In the genomic region with DNA sequence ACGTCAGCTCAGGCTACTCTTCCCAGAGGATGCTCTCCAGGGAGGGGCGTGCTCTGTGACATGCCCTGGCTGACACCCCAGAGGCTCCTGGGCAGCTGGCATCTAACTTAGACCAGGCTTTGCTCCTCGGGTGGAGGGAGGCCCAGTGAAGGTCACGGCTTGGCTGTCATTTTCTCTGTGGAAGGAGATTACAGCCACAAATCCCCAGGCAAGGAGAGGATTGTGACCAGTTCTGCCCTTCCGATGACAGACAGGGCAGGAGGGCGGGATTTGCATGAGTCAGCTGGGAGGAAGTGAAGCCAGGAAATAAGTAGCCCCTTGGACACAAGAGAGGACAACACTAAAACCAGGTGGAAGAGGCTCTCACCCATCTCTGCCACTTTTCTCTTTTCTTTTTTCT, we compare ENCODE assay signal across 21 mouse cellular contexts. TPM values are rescaled to one million over a fixed set of nuclear protein-coding genes. Genes with fewer than 3 reads are reported as not detected.
DNase-seq lines count a peak whose midpoint lies in the region; ATAC-seq lines count a peak whose summit lies in the region.
"Had no signal": no experiment of that assay in that cellular context is flagged by ENCODE, and none has a peak within 500 bp of the region (broad histone marks: within the 10 kb centered on the region; RNA-seq: fewer than 3 reads in every experiment).

No protein-coding gene starts in this region.

- H3K9me3 ChIP-seq in hindbrain, embryonic 13.5 days: no peaks in the 10 kb centered on the region
- no peaks in the 10 kb centered on the region for H3K9me3 ChIP-seq in hindbrain, embryonic 16.5 days (ENCODE audit: control insufficient read depth, low read length)
- H3K9me3 ChIP-seq in embryonic facial prominence, embryonic 15.5 days (replicated peaks): no peaks in the 10 kb centered on the region
- H3K9me3 ChIP-seq: liver, embryonic 13.5 days; neural tube, embryonic 13.5 days had no signal

- H3K27me3 ChIP-seq in hindbrain, embryonic 13.5 days: no peaks in the 10 kb centered on the region
- H3K27me3 ChIP-seq in hindbrain, embryonic 16.5 days (replicated peaks; ENCODE audit: control insufficient read depth, insufficient read depth, low read length): no peaks in the 10 kb centered on the region
- no peaks in the 10 kb centered on the region for H3K27me3 ChIP-seq in embryonic facial prominence, embryonic 15.5 days
- H3K27me3 ChIP-seq: midbrain, embryonic 12.5 days; neural tube, embryonic 13.5 days had no signal

- H3K27ac ChIP-seq in hindbrain, embryonic 13.5 days: no peak overlapping the region
- H3K27ac ChIP-seq in hindbrain, embryonic 16.5 days (ENCODE audit: low read depth, low read length): no peak overlapping the region
- no peak overlapping the region for H3K27ac ChIP-seq in embryonic facial prominence, embryonic 15.5 days (replicated peaks)
- H3K27ac ChIP-seq: limb, embryonic 10.5 days; liver, embryonic 13.5 days; midbrain, embryonic 12.5 days; neural tube, embryonic 13.5 days had no signal

- peak overlapping the region; percentile 43; the same call in 1 of the 2 replicates for H3K9ac ChIP-seq in hindbrain, embryonic 13.5 days
- H3K9ac ChIP-seq in hindbrain, embryonic 16.5 days (ENCODE audit: low read depth, low read length): no peak overlapping the region
- H3K9ac ChIP-seq in embryonic facial prominence, embryonic 15.5 days: no peak overlapping the region
- H3K9ac ChIP-seq: liver, embryonic 13.5 days; midbrain, embryonic 12.5 days; neural tube, embryonic 13.5 days had no signal

- ATAC-seq in hindbrain, embryonic 13.5 days (ENCODE audit: low FRiP score): no peak
- no peak for ATAC-seq in hindbrain, embryonic 16.5 days
- ATAC-seq in embryonic facial prominence, embryonic 15.5 days (ENCODE audit: insufficient number of reproducible peaks, low FRiP score, low TSS enrichment, low read depth): 0 out of 2 replicates have a peak, but pooled peaks have one; percentile 12
- no peak for ATAC-seq in megakaryocyte progenitor cell, adult 5-6 weeks (replicated peaks; ENCODE audit: poor library complexity)
- ATAC-seq: intestine, embryonic 16.5 days; lung, postnatal 0 days had no signal

- H3K4me2 ChIP-seq in hindbrain, embryonic 13.5 days: no peak overlapping the region
- no peak overlapping the region for H3K4me2 ChIP-seq in hindbrain, embryonic 16.5 days (ENCODE audit: low read length)
- no peak overlapping the region for H3K4me2 ChIP-seq in embryonic facial prominence, embryonic 15.5 days (replicated peaks)
- H3K4me2 ChIP-seq: liver, embryonic 13.5 days; midbrain, embryonic 12.5 days; neural tube, embryonic 13.5 days had no signal

- 0 out of 2 replicates have a peak, but pooled peaks cover 6% of the 10 kb centered on the region for H3K4me1 ChIP-seq in hindbrain, embryonic 13.5 days (replicated peaks)
- H3K4me1 ChIP-seq in hindbrain, embryonic 16.5 days (ENCODE audit: control insufficient read depth, insufficient read depth, low read depth, low read length): no peaks in the 10 kb centered on the region
- H3K4me1 ChIP-seq in embryonic facial prominence, embryonic 15.5 days: no peaks in the 10 kb centered on the region
- H3K4me1 ChIP-seq: liver, embryonic 13.5 days; neural tube, embryonic 13.5 days had no signal

- WGBS in hindbrain, embryonic 13.5 days: 59% methylated on average over 6 of the region's 6 CpGs
- WGBS in hindbrain, embryonic 16.5 days: 50% methylated on average over 6 of the region's 6 CpGs
- WGBS in embryonic facial prominence, embryonic 15.5 days: 31% methylated on average over 6 of the region's 6 CpGs

- intact Hi-C loops in left cerebral cortex, postnatal 25 days (cut with DNase I): no loop called here

- no peaks in the 10 kb centered on the region for H3K36me3 ChIP-seq in hindbrain, embryonic 13.5 days
- H3K36me3 ChIP-seq in hindbrain, embryonic 16.5 days (ENCODE audit: control insufficient read depth, insufficient read depth, low read length): no peaks in the 10 kb centered on the region
- H3K36me3 ChIP-seq in embryonic facial prominence, embryonic 15.5 days: no peaks in the 10 kb centered on the region
- H3K36me3 ChIP-seq: limb, embryonic 10.5 days; liver, embryonic 13.5 days; midbrain, embryonic 12.5 days; neural tube, embryonic 13.5 days had no signal

- peak; percentile 21 to 35 for DNase-seq in cerebellum, postnatal 10 days
- no peak for DNase-seq in cerebellum, adult 8-10 months
- peak; percentile 30 for DNase-seq in retina, embryonic 14.5 days (ENCODE audit: low spot score)
- no peak for DNase-seq in left cerebral cortex, postnatal 25 days (ENCODE audit: low spot score in 2 of 2)
- DNase-seq: B cell, adult 2 months; cerebellum, adult 9-10 months; kidney, postnatal 14 days; layer of hippocampus, postnatal 36 days; liver, embryonic 13.5 days; right cerebral cortex, postnatal 14 days had no signal

- no peak overlapping the region for H3K4me3 ChIP-seq in hindbrain, embryonic 13.5 days
- H3K4me3 ChIP-seq in hindbrain, embryonic 16.5 days (ENCODE audit: low read length): no peak overlapping the region
- no peak overlapping the region for H3K4me3 ChIP-seq in embryonic facial prominence, embryonic 15.5 days (replicated peaks)
- H3K4me3 ChIP-seq: limb, embryonic 10.5 days; liver, embryonic 13.5 days; midbrain, embryonic 12.5 days; neural tube, embryonic 13.5 days had no signal

RNA-seq across cellular contexts. Expression of a gene that starts 2.1 kb away (rescaled TPM):
- polyA plus RNA-seq in hindbrain, embryonic 13.5 days (2015; fragmentation: Nextera tagmentation; extraction: Ambion mirVana): not detected in 2 replicates
- polyA plus RNA-seq in hindbrain, embryonic 16.5 days (2015; fragmentation: Nextera tagmentation; extraction: Ambion mirVana): not detected in 2 replicates
- polyA plus RNA-seq in embryonic facial prominence, embryonic 15.5 days (2015; fragmentation: Nextera tagmentation; extraction: Ambion mirVana): not detected in 2 replicates
- total RNA-seq in left cerebral cortex, postnatal 25 days (2021): not detected
- total RNA-seq in megakaryocyte progenitor cell, adult 5-6 weeks (2015): not detected in 2 replicates
- total RNA-seq in megakaryocyte progenitor cell, adult 5-6 weeks (2017): not detected in 2 replicates
- total RNA-seq: hematopoietic stem cell, adult 5-6 weeks; layer of hippocampus, postnatal 36 days; MEL had no signal
- polyA plus RNA-seq: intestine, embryonic 16.5 days; limb, embryonic 10.5 days; liver, embryonic 13.5 days; lung, postnatal 0 days; midbrain, embryonic 12.5 days; neural tube, embryonic 13.5 days had no signal

RNA-seq across cellular contexts. Expression of a gene that starts 21.8 kb away (rescaled TPM):
- 58.7 and 63.7 TPM in 2 replicates for polyA plus RNA-seq in hindbrain, embryonic 13.5 days (2015; fragmentation: Nextera tagmentation; extraction: Ambion mirVana)
- polyA plus RNA-seq in hindbrain, embryonic 16.5 days (2015; fragmentation: Nextera tagmentation; extraction: Ambion mirVana): 52.6 and 53.6 TPM in 2 replicates
- polyA plus RNA-seq in embryonic facial prominence, embryonic 15.5 days (2015; fragmentation: Nextera tagmentation; extraction: Ambion mirVana): 59.7 and 62.7 TPM in 2 replicates
- 10 to 100 TPM; 32.4 to 36.7 TPM for total RNA-seq in left cerebral cortex, postnatal 25 days (2021)
- 11.3 and 12.5 TPM in 2 replicates for total RNA-seq in megakaryocyte progenitor cell, adult 5-6 weeks (2015)
- total RNA-seq in megakaryocyte progenitor cell, adult 5-6 weeks (2017): 12.5 and 12.8 TPM in 2 replicates

RNA-seq across cellular contexts. Expression of a gene that starts 54.0 kb away (rescaled TPM):
- 5.9 and 7.8 TPM in 2 replicates for polyA plus RNA-seq in hindbrain, embryonic 13.5 days (2015; fragmentation: Nextera tagmentation; extraction: Ambion mirVana)
- 6.0 and 6.2 TPM in 2 replicates for polyA plus RNA-seq in hindbrain, embryonic 16.5 days (2015; fragmentation: Nextera tagmentation; extraction: Ambion mirVana)
- 4.5 and 5.3 TPM in 2 replicates for polyA plus RNA-seq in embryonic facial prominence, embryonic 15.5 days (2015; fragmentation: Nextera tagmentation; extraction: Ambion mirVana)
- total RNA-seq in left cerebral cortex, postnatal 25 days (2021): 10 to 100 TPM; 41.6 to 49.7 TPM
- total RNA-seq in megakaryocyte progenitor cell, adult 5-6 weeks (2015): 20.9 and 26.1 TPM in 2 replicates
- total RNA-seq in megakaryocyte progenitor cell, adult 5-6 weeks (2017): 16.2 and 20.3 TPM in 2 replicates

Comparison
In these comparisons a context has a peak if more than half of its experiments do, and no peak if none do; other contexts are left out.
1. DNase-seq: peak in cerebellum, postnatal 10 days (2 of 2) and retina, embryonic 14.5 days (single experiment); none in cerebellum, adult 8-10 months (single experiment) and left cerebral cortex, postnatal 25 days (0 of 2).